Mouse (Mus musculus): ENCODE data around the gene Gm14410. TPM values are rescaled to one million over a fixed set of nuclear protein-coding genes. Genes with fewer than 3 reads are reported as not detected.
"Not testable (repeated sequence)": the region's sequence is repeated elsewhere in the genome, so short reads cannot be mapped to it uniquely, and the experiment has no call there.

Gene Gm14410
- 30.2 and 36.4 TPM in 2 replicates for polyA plus RNA-seq (2015; fragmentation: Nextera tagmentation; extraction: Ambion mirVana)

DNA sequence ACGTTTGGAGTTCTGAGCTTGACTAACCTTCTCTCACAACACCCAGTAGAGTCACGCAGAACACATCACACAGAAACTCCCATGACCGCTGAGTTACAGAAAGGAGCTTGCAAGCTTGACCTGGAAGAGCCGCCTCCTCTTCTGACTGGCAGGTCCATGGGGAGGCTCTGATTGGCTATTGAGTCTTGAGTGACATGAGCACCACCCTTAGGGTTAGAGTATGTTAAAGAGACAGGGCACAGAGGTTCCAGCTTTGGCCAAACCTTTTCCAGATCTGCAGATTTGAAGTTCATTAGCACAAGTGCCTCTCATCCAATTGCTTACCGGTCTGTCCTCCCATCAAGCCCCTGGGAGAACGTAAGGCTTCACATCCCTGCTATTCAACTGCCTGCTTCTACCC lies at the start of gene Gm14410:
Gm14410 (minus strand) TSS at position 81 of the 400 bp plus-strand sequence.
- H3K27ac ChIP-seq; H3K27me3 ChIP-seq (replicated peaks); ATAC-seq (replicated peaks); H3K9me3 ChIP-seq; H3K36me3 ChIP-seq (replicated peaks); H3K9ac ChIP-seq; H3K4me1 ChIP-seq: not testable (repeated sequence)
- peak within 1 kb of the TSS; percentile 33; the same call in 1 of the 2 replicates for H3K4me2 ChIP-seq
- 0% methylated on average over 5 of the region's 6 CpGs for WGBS
- H3K4me3 ChIP-seq: peak within 1 kb of the TSS; percentile 39

DNA sequence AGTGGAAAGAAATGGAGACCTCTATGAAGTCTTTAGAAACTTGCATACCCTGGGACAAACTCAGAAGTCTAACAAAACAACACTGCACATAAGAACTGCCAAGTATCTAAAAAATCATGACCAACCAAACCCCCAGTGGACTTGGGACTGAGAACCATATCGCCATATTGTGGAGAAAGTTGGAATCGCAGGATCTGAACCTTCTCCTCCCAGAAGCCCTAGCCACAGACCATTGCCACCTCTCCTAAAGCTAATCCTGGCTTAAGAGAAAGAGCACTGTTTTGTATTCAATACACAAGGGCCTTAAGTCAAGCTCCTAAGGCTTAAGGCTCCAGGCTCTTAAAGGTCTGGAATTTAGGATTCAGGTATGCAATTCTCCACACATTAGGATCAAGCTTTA lies 41.2 kb upstream of the Gm14410 start:
- H3K4me2 ChIP-seq; H3K27me3 ChIP-seq (replicated peaks); H3K27ac ChIP-seq; ATAC-seq (replicated peaks); H3K36me3 ChIP-seq (replicated peaks); H3K4me3 ChIP-seq; H3K9ac ChIP-seq; H3K9me3 ChIP-seq; H3K4me1 ChIP-seq: not testable (repeated sequence)
- 90% methylated on average over 2 of the region's 2 CpGs for WGBS

DNA sequence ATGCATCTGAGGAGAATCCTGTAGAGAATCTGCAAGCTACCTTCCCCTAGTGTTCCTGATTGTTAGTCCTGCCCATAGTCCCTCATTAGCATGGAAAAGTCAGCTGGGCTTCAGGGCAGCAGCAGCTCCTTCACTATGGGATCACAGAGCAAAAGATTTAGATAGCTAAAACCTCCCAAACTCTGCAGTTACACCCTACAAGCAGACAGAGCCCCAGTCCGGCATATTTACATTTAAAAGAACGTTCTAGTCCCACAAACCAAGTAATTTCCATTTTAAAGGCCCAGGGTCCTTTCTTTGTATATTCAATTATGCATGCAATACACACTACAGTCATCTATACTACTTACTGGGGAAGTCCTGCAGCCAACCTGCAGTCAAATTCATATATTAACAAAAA lies 24.2 kb upstream of the Gm14410 start:
- WGBS: 37% methylated on average over 2 of the region's 2 CpGs
- not testable (repeated sequence) for ATAC-seq (replicated peaks); H3K4me3 ChIP-seq; H3K36me3 ChIP-seq (replicated peaks); H3K4me2 ChIP-seq; H3K27ac ChIP-seq; H3K9me3 ChIP-seq; H3K9ac ChIP-seq; H3K4me1 ChIP-seq; H3K27me3 ChIP-seq (replicated peaks)

DNA sequence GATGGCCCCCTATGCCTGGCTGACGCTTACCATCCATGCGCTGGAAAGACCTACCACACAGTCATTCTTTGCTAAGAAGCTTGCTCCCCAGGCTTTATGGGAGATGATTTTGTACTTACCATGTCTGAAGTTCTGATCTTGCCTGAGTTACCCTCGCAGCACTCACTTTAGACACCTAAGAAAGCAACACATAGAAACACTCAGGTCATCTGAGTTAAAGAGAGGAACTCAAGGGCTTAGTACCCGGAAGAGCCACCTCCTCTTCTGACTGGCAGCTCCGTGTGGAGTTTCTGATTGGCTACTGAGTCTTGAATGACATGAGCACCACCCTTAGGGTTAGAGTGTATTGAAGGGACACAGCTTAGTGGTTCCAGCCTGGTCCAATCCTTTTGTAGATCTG lies 33.5 kb downstream of the Gm14410 start:
- not testable (repeated sequence) for H3K36me3 ChIP-seq (replicated peaks); H3K4me2 ChIP-seq; H3K27me3 ChIP-seq (replicated peaks); ATAC-seq (replicated peaks); H3K9me3 ChIP-seq; H3K9ac ChIP-seq; H3K27ac ChIP-seq; H3K4me1 ChIP-seq; H3K4me3 ChIP-seq
- WGBS: 87% methylated on average over 5 of the region's 5 CpGs

Other genes starting within 250 kb of the Gm14410 start
- 5.8 and 6.3 TPM in 2 replicates for gene Gm14419, start 205.5 kb downstream of the Gm14410 start, polyA plus RNA-seq (2015; fragmentation: Nextera tagmentation; extraction: Ambion mirVana)
- gene Gm14401, start 132.1 kb downstream of the Gm14410 start, polyA plus RNA-seq (2015; fragmentation: Nextera tagmentation; extraction: Ambion mirVana): 0.43 TPM in 1 of 2 replicates, not detected in the other
- not detected in 2 replicates for gene Gm14409, start 60.6 kb upstream of the Gm14410 start, polyA plus RNA-seq (2015; fragmentation: Nextera tagmentation; extraction: Ambion mirVana)
- gene Gm14412, start 117.9 kb upstream of the Gm14410 start, polyA plus RNA-seq (2015; fragmentation: Nextera tagmentation; extraction: Ambion mirVana): 0.14 and 0.56 TPM in 2 replicates
- gene Gm14418, start 191.9 kb upstream of the Gm14410 start, polyA plus RNA-seq (2015; fragmentation: Nextera tagmentation; extraction: Ambion mirVana): 7.3 and 9.3 TPM in 2 replicates

All from midbrain, embryonic 15.5 days (tissue).